Mouse (Mus musculus) liver, postnatal 0 days (tissue): Measurements from ENCODE around the gene 9330182O14Rik.

Source experiments
- CTCF ChIP-seq: sonication (generic); IDR thresholded peaks from 2 replicates; pipeline ENCODE4 v1.5.1; 2016; ENCODE audit warnings: antibody characterized with exemption, low read depth
- EP300 ChIP-seq: IDR thresholded peaks from 2 replicates; pipeline ENCODE4 v1.6.1; 2016; ENCODE audit warnings: antibody characterized with exemption, low read depth, mild to moderate bottlenecking

GRCm38 (mm10) chr15:40114600-40115271 is 19.4 kb upstream of the 9330182O14Rik start:
- TF ChIP-seq EP300 (no peak), CTCF (no peak)
